Mouse (Mus musculus): ENCODE results near the gene Tmem185b. TPM values are rescaled to one million over a fixed set of nuclear protein-coding genes. Genes with fewer than 3 reads are reported as not detected.

Tmem185b gene
- total RNA-seq, 2 experiments from 2014 or later: 3.7 to 4.3 TPM

- no peak for DNase-seq
Observed at GRCm38 (mm10) chr1:119539252-119539651, 13.3 kb downstream of the Tmem185b start.

GRCm38 (mm10) chr1:119540836-119541557 is 15.0 kb downstream of the Tmem185b start:
- DNase-seq: no peak

- no peak for DNase-seq
Observed at GRCm38 (mm10) chr1:119541570-119541969, 15.6 kb downstream of the Tmem185b start.

DNA sequence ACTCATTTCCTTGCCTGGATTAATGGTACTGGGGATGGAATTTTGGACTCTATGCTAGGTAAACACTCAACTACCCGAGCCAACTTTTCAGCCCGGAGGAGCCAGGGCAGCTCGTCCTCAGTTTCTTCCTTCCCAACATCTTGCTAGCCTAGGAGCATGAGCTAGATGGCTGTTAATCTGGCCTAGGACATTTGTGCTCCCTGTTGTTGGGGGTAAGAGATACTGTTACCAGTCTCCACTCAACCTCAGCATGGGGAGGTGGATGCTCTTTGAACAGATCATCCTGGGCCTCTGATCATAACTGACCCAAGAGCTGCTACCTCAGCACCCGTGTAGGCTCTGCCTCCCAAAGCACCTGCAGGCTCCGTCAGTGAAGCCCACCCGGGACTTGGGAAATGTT is 17.4 kb downstream of the Tmem185b start:
- no peak for DNase-seq

GRCm38 (mm10) chr1:119544611-119545155 is 18.7 kb downstream of the Tmem185b start:
- no peak for DNase-seq

- DNase-seq: no peak
Observed at GRCm38 (mm10) chr1:119545164-119545563, 19.2 kb downstream of the Tmem185b start.

DNA sequence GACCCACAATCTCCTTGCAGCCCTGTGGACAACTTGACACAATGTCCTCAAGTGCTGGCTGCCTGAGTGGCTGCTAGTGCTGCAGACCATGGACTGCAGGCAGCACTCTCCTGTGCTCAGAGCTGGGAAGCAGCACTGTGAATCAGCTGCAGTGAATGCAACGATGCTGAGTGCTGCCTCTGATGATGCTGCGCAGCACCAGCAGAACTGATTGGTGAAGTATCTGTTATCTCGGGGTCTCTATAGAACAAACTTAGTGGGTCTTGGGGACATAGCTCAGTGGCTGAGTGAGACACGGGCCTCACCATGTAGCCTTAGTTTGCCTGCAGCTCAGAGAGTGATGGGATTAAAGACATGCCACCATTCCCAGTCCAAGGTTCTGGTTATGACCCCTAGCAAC is 19.7 kb downstream of the Tmem185b start:
- no peak for DNase-seq

DNA sequence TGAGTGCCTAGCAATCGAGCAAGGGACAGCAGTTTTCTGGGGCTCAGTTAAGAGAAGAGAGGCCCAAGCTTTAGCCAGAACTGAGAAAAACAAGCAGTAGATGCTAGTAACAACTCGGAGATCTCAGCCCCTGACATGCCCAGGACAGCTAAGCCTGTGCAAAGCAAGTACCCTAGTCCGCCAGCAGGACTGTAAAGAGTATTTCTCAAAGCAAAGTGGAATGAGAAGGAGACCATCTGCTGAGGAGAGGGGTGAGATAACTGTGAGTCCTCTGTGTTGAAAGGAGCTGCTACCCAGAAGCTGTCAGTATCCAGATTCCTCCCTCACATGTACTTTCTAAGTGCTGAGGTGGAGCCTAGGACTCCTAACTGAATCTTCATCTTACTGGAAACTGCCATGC is 20.5 kb downstream of the Tmem185b start:
- no peak for DNase-seq

- DNase-seq: peak; percentile 35
Observed at GRCm38 (mm10) chr1:119548668-119549326, 22.8 kb downstream of the Tmem185b start.

DNA sequence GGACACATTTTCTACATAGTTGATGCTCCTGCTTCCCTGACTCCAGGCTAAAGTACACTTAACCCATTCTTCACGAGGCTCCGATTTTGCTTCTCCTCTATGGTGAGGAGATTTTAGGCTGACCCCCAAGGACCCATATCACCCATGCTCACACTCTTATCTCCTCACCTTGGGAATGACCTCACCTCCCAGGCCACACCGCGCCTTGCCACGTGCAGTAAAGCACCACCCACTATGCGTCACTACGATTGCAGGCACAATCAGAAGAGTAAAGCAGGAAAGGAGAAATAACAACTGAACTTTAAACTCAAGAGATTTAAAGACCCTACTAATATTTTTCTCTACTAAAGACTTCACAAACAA is 23.3 kb downstream of the Tmem185b start:
- no peak for DNase-seq

GRCm38 (mm10) chr1:119550064-119550463 is 24.1 kb downstream of the Tmem185b start:
- no peak for DNase-seq

GRCm38 (mm10) chr1:119551651-119552050 is 25.7 kb downstream of the Tmem185b start:
- DNase-seq: no peak

DNA sequence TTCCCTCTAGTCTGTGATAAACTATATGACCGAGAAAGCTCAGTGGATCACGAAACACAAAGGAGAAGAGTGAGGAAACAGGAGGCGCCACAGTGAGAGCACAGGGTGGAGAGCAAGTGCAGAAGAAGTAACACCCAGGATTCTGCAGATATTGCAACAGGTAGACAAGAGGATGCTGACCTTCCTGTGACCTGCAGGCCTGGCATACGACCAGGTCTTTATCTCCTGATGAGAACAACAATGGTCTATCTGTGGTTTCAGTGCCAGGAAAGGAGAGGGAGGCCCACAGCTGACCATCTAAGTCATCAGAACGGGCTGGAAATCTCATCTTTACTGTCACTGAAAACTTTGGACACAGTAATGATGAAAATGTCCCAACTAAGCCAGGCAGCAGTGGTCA is 29.7 kb downstream of the Tmem185b start:
- DNase-seq: no peak

DNA sequence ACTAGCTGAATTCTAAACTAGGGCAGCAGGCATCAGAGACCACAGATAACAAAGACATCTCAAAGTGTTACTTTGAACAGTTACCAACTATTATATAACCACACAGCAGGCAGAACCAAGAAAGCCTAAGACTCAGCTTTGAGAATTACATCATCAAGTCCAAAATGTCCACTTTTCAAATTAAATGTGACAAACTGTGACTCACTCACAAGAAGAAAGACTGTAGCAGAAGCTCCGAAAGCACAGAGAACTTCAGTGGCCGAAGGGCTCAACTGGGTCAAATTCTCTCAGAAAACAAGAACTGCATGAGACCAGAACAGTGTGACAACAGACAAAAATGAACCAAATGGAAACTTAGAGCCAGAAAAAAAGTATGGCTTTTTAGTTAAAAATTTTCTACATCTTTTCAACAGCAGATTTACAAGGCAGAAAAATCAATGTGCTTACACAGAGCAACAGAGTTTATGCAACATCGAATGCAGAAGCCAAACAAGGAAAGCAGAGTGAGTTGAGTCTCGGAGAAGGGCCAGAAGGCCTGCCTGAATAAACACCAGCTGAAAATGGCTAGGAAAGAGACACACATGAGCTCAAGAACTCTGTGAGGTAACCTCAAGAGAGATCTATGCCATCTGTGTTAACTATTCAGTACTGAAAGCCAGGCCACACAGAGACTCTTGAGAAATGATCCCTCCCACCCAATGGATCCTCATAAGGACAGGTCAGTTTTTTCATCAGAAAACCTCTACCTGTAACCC is 31.9 kb downstream of the Tmem185b start:
- DNase-seq: peak; percentile 22

GRCm38 (mm10) chr1:119565531-119565930 is 39.6 kb downstream of the Tmem185b start:
- DNase-seq: no peak

DNA sequence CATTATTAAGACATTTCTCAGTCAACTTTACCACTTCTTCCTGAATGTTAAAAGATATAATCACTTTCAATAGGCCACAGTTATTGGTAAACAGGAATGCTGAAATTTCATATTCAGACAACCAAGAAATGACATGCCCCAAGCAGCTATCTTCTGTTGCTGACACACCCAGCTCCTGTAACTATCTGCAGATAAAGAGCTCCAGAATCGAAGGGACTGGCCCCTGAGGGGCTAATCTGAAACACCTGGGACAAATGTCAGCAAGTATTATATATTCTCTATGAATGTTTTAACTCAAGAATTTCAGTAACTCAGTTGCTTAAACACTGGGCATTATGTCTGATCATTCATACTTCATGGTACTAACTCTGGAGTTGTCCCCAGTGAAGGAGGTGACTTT is 44.2 kb downstream of the Tmem185b start:
- DNase-seq: no peak

Other genes with a start within 250 kb of the Tmem185b start
- gene Inhbb, start 103.9 kb upstream of the Tmem185b start, total RNA-seq (2021): 1 to 10 TPM in 1 of 2 experiments, under 1 TPM in 1; 0.87 to 1.7 TPM
- gene Ralb, start 21.4 kb upstream of the Tmem185b start, total RNA-seq (2021): 10 to 100 TPM in 1 of 2 experiments, 1 to 10 TPM in 1; 7.7 to 10.4 TPM
- 1 to 10 TPM; 1.8 to 2.1 TPM for gene Epb41l5, start 122.8 kb downstream of the Tmem185b start, total RNA-seq (2021)